In genomic region chr11:29924332-29924731, GRCm38 (mm10) we compare ENCODE assay signal across 17 mouse cellular contexts.
DNase-seq lines count a peak whose midpoint lies in the region; ATAC-seq lines count a peak whose summit lies in the region.
"Had no signal": no experiment of that assay in that cellular context is flagged by ENCODE, and none has a peak within 500 bp of the region (broad histone marks: within the 10 kb centered on the region; RNA-seq: fewer than 3 reads in every experiment).

No protein-coding gene starts in this region.

- no peak overlapping the region for H3K27ac ChIP-seq in forebrain, embryonic 12.5 days
- H3K27ac ChIP-seq in forebrain, embryonic 10.5 days = no peak overlapping the region
- no peak overlapping the region for H3K27ac ChIP-seq in midbrain, embryonic 14.5 days (replicated peaks; ENCODE audit: low read depth, low read length)
- no peak overlapping the region for H3K27ac ChIP-seq in midbrain, embryonic 13.5 days
- H3K27ac ChIP-seq in intestine, embryonic 16.5 days (ENCODE audit: low read length) = no peak overlapping the region
- H3K27ac ChIP-seq: limb, embryonic 15.5 days; macrophage; midbrain, embryonic 15.5 days; neural tube, embryonic 13.5 days had no signal

- H3K4me3 ChIP-seq in forebrain, embryonic 12.5 days (replicated peaks) = no peak overlapping the region
- no peak overlapping the region for H3K4me3 ChIP-seq in forebrain, embryonic 10.5 days
- H3K4me3 ChIP-seq in midbrain, embryonic 14.5 days (replicated peaks; ENCODE audit: low read depth, low read length) = no peak overlapping the region
- no peak overlapping the region for H3K4me3 ChIP-seq in midbrain, embryonic 13.5 days (replicated peaks)
- no peak overlapping the region for H3K4me3 ChIP-seq in intestine, embryonic 16.5 days (ENCODE audit: low read length)
- H3K4me3 ChIP-seq: limb, embryonic 15.5 days; midbrain, embryonic 15.5 days; neural tube, embryonic 13.5 days had no signal

- no peaks in the 10 kb centered on the region for H3K27me3 ChIP-seq in forebrain, embryonic 12.5 days
- H3K27me3 ChIP-seq in forebrain, embryonic 10.5 days (ENCODE audit: poor library complexity, severe bottlenecking) = no peaks in the 10 kb centered on the region
- H3K27me3 ChIP-seq in midbrain, embryonic 14.5 days (ENCODE audit: control insufficient read depth, insufficient read depth, low read length) = no peaks in the 10 kb centered on the region
- H3K27me3 ChIP-seq in midbrain, embryonic 13.5 days = no peaks in the 10 kb centered on the region
- H3K27me3 ChIP-seq in intestine, embryonic 16.5 days (replicated peaks; ENCODE audit: control insufficient read depth, insufficient read depth, low read length) = no peaks in the 10 kb centered on the region
- H3K27me3 ChIP-seq: limb, embryonic 15.5 days; midbrain, embryonic 15.5 days; neural tube, embryonic 13.5 days had no signal

- H3K36me3 ChIP-seq in forebrain, embryonic 12.5 days (replicated peaks) = no peaks in the 10 kb centered on the region
- H3K36me3 ChIP-seq in forebrain, embryonic 10.5 days (replicated peaks) = no peaks in the 10 kb centered on the region
- no peaks in the 10 kb centered on the region for H3K36me3 ChIP-seq in midbrain, embryonic 14.5 days (ENCODE audit: control insufficient read depth, insufficient read depth, low read length)
- no peaks in the 10 kb centered on the region for H3K36me3 ChIP-seq in midbrain, embryonic 13.5 days
- no peaks in the 10 kb centered on the region for H3K36me3 ChIP-seq in intestine, embryonic 16.5 days (ENCODE audit: control insufficient read depth, insufficient read depth, low read length)
- H3K36me3 ChIP-seq: limb, embryonic 15.5 days; midbrain, embryonic 15.5 days; neural tube, embryonic 13.5 days had no signal

- no peak for DNase-seq in forebrain, embryonic 10.5 days (ENCODE audit: extremely low spot score, low spot score)
- peak; percentile 1 for DNase-seq in midbrain, embryonic 14.5 days
- DNase-seq in brain, embryonic 18.5 days (ENCODE audit: low read depth, low spot score) = peak; percentile 43
- DNase-seq in layer of hippocampus, adult 9-11 months = peak; percentile 77
- no peak for DNase-seq in testis, postnatal 10 days (ENCODE audit: low spot score)
- DNase-seq: adrenal gland, adult 8-10 months; B cell, adult 2 months; kidney, adult 2 months; lung, adult 18-20 months; right cerebral cortex, postnatal 4 days had no signal

- peak; percentile 51; the same call in 1 of the 2 replicates for ATAC-seq in forebrain, embryonic 12.5 days (ENCODE audit: low FRiP score)
- no peak for ATAC-seq in midbrain, embryonic 14.5 days (ENCODE audit: low FRiP score, low TSS enrichment)
- ATAC-seq in midbrain, embryonic 13.5 days = no peak
- no peak for ATAC-seq in intestine, embryonic 16.5 days
- ATAC-seq: midbrain, embryonic 15.5 days had no signal

- no peak overlapping the region for H3K9ac ChIP-seq in forebrain, embryonic 12.5 days
- H3K9ac ChIP-seq in midbrain, embryonic 14.5 days (replicated peaks; ENCODE audit: low read length) = no peak overlapping the region
- no peak overlapping the region for H3K9ac ChIP-seq in midbrain, embryonic 13.5 days (replicated peaks)
- no peak overlapping the region for H3K9ac ChIP-seq in intestine, embryonic 16.5 days (ENCODE audit: low read depth, low read length)
- H3K9ac ChIP-seq: limb, embryonic 15.5 days; midbrain, embryonic 15.5 days; neural tube, embryonic 13.5 days had no signal

- no peaks in the 10 kb centered on the region; the same call in 1 of the 2 replicates for H3K4me1 ChIP-seq in forebrain, embryonic 12.5 days
- H3K4me1 ChIP-seq in forebrain, embryonic 10.5 days = no peaks in the 10 kb centered on the region
- H3K4me1 ChIP-seq in midbrain, embryonic 14.5 days (ENCODE audit: control insufficient read depth, insufficient read depth, low read length) = no peaks in the 10 kb centered on the region
- H3K4me1 ChIP-seq in midbrain, embryonic 13.5 days (replicated peaks) = no peaks in the 10 kb centered on the region
- H3K4me1 ChIP-seq in intestine, embryonic 16.5 days (ENCODE audit: control insufficient read depth, insufficient read depth, low read length) = no peaks in the 10 kb centered on the region
- H3K4me1 ChIP-seq: limb, embryonic 15.5 days; midbrain, embryonic 15.5 days; neural tube, embryonic 13.5 days had no signal

- no peaks in the 10 kb centered on the region for H3K9me3 ChIP-seq in forebrain, embryonic 12.5 days
- H3K9me3 ChIP-seq in forebrain, embryonic 10.5 days = no peaks in the 10 kb centered on the region
- no peaks in the 10 kb centered on the region for H3K9me3 ChIP-seq in midbrain, embryonic 14.5 days (ENCODE audit: control insufficient read depth, low read length)
- H3K9me3 ChIP-seq in midbrain, embryonic 13.5 days = no peaks in the 10 kb centered on the region
- H3K9me3 ChIP-seq in intestine, embryonic 16.5 days (ENCODE audit: control insufficient read depth, low read length) = no peaks in the 10 kb centered on the region
- H3K9me3 ChIP-seq: limb, embryonic 15.5 days; midbrain, embryonic 15.5 days; neural tube, embryonic 13.5 days had no signal

- WGBS in forebrain, embryonic 12.5 days = 57% methylated on average over 2 of the region's 2 CpGs
- 86% methylated on average over 2 of the region's 2 CpGs for WGBS in forebrain, embryonic 10.5 days
- 79% methylated on average over 2 of the region's 2 CpGs for WGBS in midbrain, embryonic 14.5 days
- 79% methylated on average over 2 of the region's 2 CpGs for WGBS in midbrain, embryonic 13.5 days
- WGBS in intestine, embryonic 16.5 days = 84% methylated on average over 2 of the region's 2 CpGs

- H3K4me2 ChIP-seq in forebrain, embryonic 12.5 days = no peak overlapping the region
- H3K4me2 ChIP-seq in midbrain, embryonic 14.5 days (ENCODE audit: low read length) = no peak overlapping the region
- H3K4me2 ChIP-seq in midbrain, embryonic 13.5 days (replicated peaks) = no peak overlapping the region
- H3K4me2 ChIP-seq in intestine, embryonic 16.5 days (ENCODE audit: low read depth, low read length) = no peak overlapping the region
- H3K4me2 ChIP-seq: limb, embryonic 15.5 days; midbrain, embryonic 15.5 days; neural tube, embryonic 13.5 days had no signal

Comparison
In these comparisons a context has a peak if more than half of its experiments do, and no peak if none do; other contexts are left out.
1. DNase-seq: peak in midbrain, embryonic 14.5 days (single experiment), brain, embryonic 18.5 days (single experiment) and layer of hippocampus, adult 9-11 months (single experiment); none in forebrain, embryonic 10.5 days (single experiment) and testis, postnatal 10 days (single experiment).